Mouse (Mus musculus) ES-Bruce4 (cell line): ENCODE data around the gene 1700016C15Rik. TPM values are rescaled to one million over a fixed set of nuclear protein-coding genes. Genes with fewer than 3 reads are reported as not detected.

Experiments used
- H3K27ac ChIP-seq: 2 replicates; pipeline ENCODE4 v1.5.1; 2012; ENCODE audit warnings: low read length, inconsistent platforms; ENCODE audit not compliant: insufficient read depth
- H3K27me3 ChIP-seq: 2 replicates; pipeline ENCODE4 v1.6.1; 2012; ENCODE audit warnings: mild to moderate bottlenecking, low read length, inconsistent platforms; ENCODE audit not compliant: control insufficient read depth, poor library complexity, insufficient read depth, severe bottlenecking
- H3K36me3 ChIP-seq: 2 replicates; pipeline ENCODE4 v1.6.1; 2012; ENCODE audit warnings: inconsistent platforms, mild to moderate bottlenecking, low read length, moderate library complexity; ENCODE audit not compliant: control insufficient read depth, poor library complexity, insufficient read depth, severe bottlenecking
- H3K4me1 ChIP-seq: one replicate; pipeline ENCODE4 v1.8.1; 2011; ENCODE audit warnings: low read length; ENCODE audit not compliant: control insufficient read depth, insufficient read depth
- H3K4me3 ChIP-seq: 2 replicates; pipeline ENCODE4 v1.5.1; 2011; ENCODE audit warnings: low read depth, mild to moderate bottlenecking, low read length
- H3K9ac ChIP-seq: 2 replicates; pipeline ENCODE4 v1.6.1; 2012; ENCODE audit warnings: low read depth, mild to moderate bottlenecking, inconsistent platforms; ENCODE audit not compliant: poor library complexity, severe bottlenecking
- H3K9me3 ChIP-seq: replicated peaks from 2 replicates; pipeline ENCODE4 v1.6.1; 2012; ENCODE audit warnings: mild to moderate bottlenecking, low read length, inconsistent platforms; ENCODE audit not compliant: control insufficient read depth, poor library complexity, insufficient read depth, severe bottlenecking
- CTCF ChIP-seq: IDR thresholded peaks from one replicate; pipeline ENCODE4 v1.8.1; 2011; ENCODE audit warnings: low read depth, low read length
- EP300 ChIP-seq: IDR thresholded peaks from 2 replicates; pipeline ENCODE4 v1.6.1; 2011; ENCODE audit warnings: low read depth, low read length; ENCODE audit not compliant: insufficient read depth
- POLR2A ChIP-seq: IDR thresholded peaks from one replicate; pipeline ENCODE4 v1.8.1; 2011; ENCODE audit warnings: low read length; ENCODE audit not compliant: insufficient read depth
- polyA plus RNA-seq: library from polyadenylated mRNA; stranded (reverse); fragments of >200 nt; gene quantifications from 2 replicates; pipeline ENCODE4 v1.2.4, GENCODE M21; 2011; ENCODE audit warnings: low read depth; ENCODE audit not compliant: missing spikeins, insufficient read depth, insufficient read length

Gene 1700016C15Rik
- not detected in 2 replicates for polyA plus RNA-seq

GRCm38 (mm10) chr1:177729043-177730024 lies at the start of gene 1700016C15Rik:
Gene 1700016C15Rik (plus strand): TSS chr1:177729814.
- no peaks in the 10 kb centered on the region for H3K9me3 ChIP-seq
- no peak within 1 kb of the TSS for H3K9ac ChIP-seq
- no peaks in the 10 kb centered on the region for H3K4me1 ChIP-seq
- no peak for TF ChIP-seq EP300
- no peaks in the 10 kb centered on the region for H3K36me3 ChIP-seq
- H3K4me3 ChIP-seq: no peak within 1 kb of the TSS
- no peaks in the 10 kb centered on the region for H3K27me3 ChIP-seq
- H3K27ac ChIP-seq: no peak within 1 kb of the TSS

- Histone ChIP-seq H3K4me3 (no peak overlapping the region), H3K4me1 (no peaks in the 10 kb centered on the region), H3K9me3 (0 out of 2 replicates have a peak, but pooled peaks cover 3% of the 10 kb centered on the region), H3K36me3 (no peaks in the 10 kb centered on the region), H3K27ac (no peak overlapping the region), H3K27me3 (no peaks in the 10 kb centered on the region), H3K9ac (no peak overlapping the region)
- TF ChIP-seq EP300: no peak
- no peak for TF ChIP-seq POLR2A
Observed at GRCm38 (mm10) chr1:177681239-177681638, 48.4 kb upstream of the 1700016C15Rik start.

GRCm38 (mm10) chr1:177683931-177684836 lies 45.4 kb upstream of the 1700016C15Rik start:
- H3K9ac ChIP-seq: no peak overlapping the region
- H3K27ac ChIP-seq: no peak overlapping the region
- H3K9me3 ChIP-seq: 0 out of 2 replicates have a peak, but pooled peaks cover 3% of the 10 kb centered on the region
- TF ChIP-seq EP300 (no peak), CTCF (no peak), POLR2A (no peak)
- H3K36me3 ChIP-seq: no peaks in the 10 kb centered on the region
- H3K4me1 ChIP-seq: no peaks in the 10 kb centered on the region
- H3K4me3 ChIP-seq: no peak overlapping the region
- no peaks in the 10 kb centered on the region for H3K27me3 ChIP-seq

- no peak overlapping the region for H3K4me3 ChIP-seq
- no peaks in the 10 kb centered on the region for H3K4me1 ChIP-seq
- TF ChIP-seq POLR2A: no peak
- no peak for TF ChIP-seq EP300
- TF ChIP-seq CTCF: no peak
- H3K9ac ChIP-seq: no peak overlapping the region
- H3K9me3 ChIP-seq: 0 out of 2 replicates have a peak, but pooled peaks cover 3% of the 10 kb centered on the region
- H3K27ac ChIP-seq: no peak overlapping the region
- no peaks in the 10 kb centered on the region for H3K27me3 ChIP-seq
- no peaks in the 10 kb centered on the region for H3K36me3 ChIP-seq
Observed at GRCm38 (mm10) chr1:177684901-177685300, 44.7 kb upstream of the 1700016C15Rik start.

- no peak overlapping the region for H3K4me3 ChIP-seq
- H3K27ac ChIP-seq: no peak overlapping the region
- H3K9ac ChIP-seq: no peak overlapping the region
- no peaks in the 10 kb centered on the region for H3K4me1 ChIP-seq
- H3K9me3 ChIP-seq: 0 out of 2 replicates have a peak, but pooled peaks cover under 1% of the 10 kb centered on the region
- no peaks in the 10 kb centered on the region for H3K36me3 ChIP-seq
- H3K27me3 ChIP-seq: no peaks in the 10 kb centered on the region
- TF ChIP-seq CTCF (no peak), POLR2A (no peak), EP300 (no peak)
Observed at GRCm38 (mm10) chr1:177686137-177686536, 43.5 kb upstream of the 1700016C15Rik start.
